Mouse (Mus musculus) hindbrain, embryonic 12.5 days (tissue): ENCODE measurements at regions not wholly inside any gene's neighbourhood (a gene's known extent, or its start where the extent isn't known, plus 50 kb on each side); places are given as distances from the start of the nearest gene placed in this dataset.

Experiments
- ATAC-seq: fragments of 200-750 bp; cut with Nextera tagmentation; 2 replicates; pipeline ENCODE4 v1.8.0; 2017; ENCODE audit warnings: moderate TSS enrichment; ENCODE audit not compliant: low FRiP score
- H3K27ac ChIP-seq: fragments of 300-500 bp; sonication (generic); 2 replicates; pipeline ENCODE4 v1.5.1; 2016; ENCODE audit warnings: mild to moderate bottlenecking
- H3K27me3 ChIP-seq: fragments of 300-500 bp; sonication (generic); 2 replicates; pipeline ENCODE4 v1.6.1; 2016; ENCODE audit warnings: mild to moderate bottlenecking
- H3K36me3 ChIP-seq: fragments of 300-500 bp; sonication (generic); 2 replicates; pipeline ENCODE4 v1.6.1; 2016; ENCODE audit warnings: mild to moderate bottlenecking
- H3K4me1 ChIP-seq: fragments of 300-500 bp; sonication (generic); 2 replicates; pipeline ENCODE4 v1.6.1; 2016
- H3K4me2 ChIP-seq: fragments of 300-500 bp; sonication (generic); replicated peaks from 2 replicates; pipeline ENCODE4 v1.6.1; 2016; ENCODE audit warnings: mild to moderate bottlenecking
- H3K4me3 ChIP-seq: fragments of 300-500 bp; sonication (generic); 2 replicates; pipeline ENCODE4 v1.5.1; 2016; ENCODE audit warnings: mild to moderate bottlenecking
- H3K9ac ChIP-seq: fragments of 300-500 bp; sonication (generic); 2 replicates; pipeline ENCODE4 v1.6.1; 2016; ENCODE audit warnings: mild to moderate bottlenecking, moderate library complexity
- H3K9me3 ChIP-seq: fragments of 300-500 bp; sonication (generic); replicated peaks from 2 replicates; pipeline ENCODE4 v1.6.1; 2016; ENCODE audit warnings: mild to moderate bottlenecking
- WGBS: fragments of 180-500 bp; shearing (Covaris S2); methylation state at CpG from one replicate; pipeline ENCODE4 v1.1.7; 2016; 5-methylcytosine and 5-hydroxymethylcytosine counted together

GRCm38 (mm10) chr9:94467846-94468245 lies 70.0 kb downstream of the 1190002N15Rik start:
- no peak overlapping the region for H3K27ac ChIP-seq
- no peak overlapping the region for H3K4me2 ChIP-seq
- H3K27me3 ChIP-seq: no peaks in the 10 kb centered on the region
- H3K4me3 ChIP-seq: no peak overlapping the region
- ATAC-seq: no peak
- H3K4me1 ChIP-seq: no peaks in the 10 kb centered on the region
- WGBS: 91% methylated on average over 3 of the region's 3 CpGs
- H3K36me3 ChIP-seq: no peaks in the 10 kb centered on the region
- no peaks in the 10 kb centered on the region for H3K9me3 ChIP-seq
- no peak overlapping the region for H3K9ac ChIP-seq

- Histone ChIP-seq H3K9ac (no peak overlapping the region), H3K4me3 (no peak overlapping the region), H3K36me3 (no peaks in the 10 kb centered on the region), H3K9me3 (no peaks in the 10 kb centered on the region), H3K4me2 (no peak overlapping the region), H3K27me3 (no peaks in the 10 kb centered on the region), H3K4me1 (no peaks in the 10 kb centered on the region), H3K27ac (no peak overlapping the region)
- WGBS: 71% methylated on average over 6 of the region's 6 CpGs
- no peak for ATAC-seq
Observed at GRCm38 (mm10) chr9:94456085-94456531, 81.8 kb downstream of the 1190002N15Rik start.

DNA sequence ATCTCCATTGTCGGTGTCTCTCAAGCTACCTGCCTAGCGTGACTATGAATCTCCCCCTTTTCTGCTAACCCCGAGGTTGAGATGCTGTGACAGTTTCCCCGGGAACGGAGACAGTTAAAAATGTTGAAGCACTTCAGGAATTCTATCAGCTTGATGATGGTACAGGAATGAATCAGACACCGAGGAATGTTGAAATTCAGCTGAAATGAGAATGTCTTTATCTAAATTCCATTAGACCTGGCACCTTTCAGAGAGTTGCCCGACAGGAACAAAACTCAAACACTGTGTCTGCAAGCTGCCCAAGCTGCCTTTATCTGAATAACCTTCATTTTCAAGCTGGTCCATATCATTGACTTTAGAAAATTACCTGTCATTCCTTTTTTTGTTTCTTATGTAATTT lies 82.4 kb downstream of the 1190002N15Rik start:
- Histone ChIP-seq H3K4me1 (no peaks in the 10 kb centered on the region), H3K4me2 (no peak overlapping the region), H3K27ac (no peak overlapping the region), H3K4me3 (no peak overlapping the region), H3K27me3 (no peaks in the 10 kb centered on the region), H3K36me3 (no peaks in the 10 kb centered on the region), H3K9me3 (no peaks in the 10 kb centered on the region), H3K9ac (no peak overlapping the region)
- no peak for ATAC-seq
- WGBS: 66% methylated on average over 7 of the region's 7 CpGs

DNA sequence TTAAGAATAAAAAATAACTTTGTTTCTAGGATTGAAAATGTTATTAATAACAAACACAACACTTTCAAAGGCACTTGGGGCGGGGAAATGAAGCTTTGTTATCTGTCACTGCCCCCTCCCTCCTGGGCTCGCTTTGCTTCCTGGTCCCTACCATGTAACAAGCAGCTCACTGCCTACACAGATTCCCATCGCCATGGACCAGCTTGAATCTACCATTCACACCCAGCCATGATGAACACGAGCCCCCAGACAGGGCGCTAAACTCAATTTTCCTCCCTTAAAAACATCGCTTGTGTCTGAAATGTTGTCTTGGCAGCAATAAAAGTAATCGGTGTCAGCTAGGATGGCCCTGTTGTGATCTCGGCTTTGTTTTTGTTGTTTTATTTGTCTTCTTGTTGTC lies 88.0 kb downstream of the 1190002N15Rik start:
- 71% methylated on average over 8 of the region's 8 CpGs for WGBS
- Histone ChIP-seq H3K4me3 (no peak overlapping the region), H3K9me3 (no peaks in the 10 kb centered on the region), H3K27me3 (no peaks in the 10 kb centered on the region), H3K4me1 (no peaks in the 10 kb centered on the region), H3K36me3 (no peaks in the 10 kb centered on the region), H3K27ac (no peak overlapping the region), H3K4me2 (no peak overlapping the region), H3K9ac (no peak overlapping the region)
- ATAC-seq: no peak

GRCm38 (mm10) chr9:94446182-94446763 lies 91.6 kb downstream of the 1190002N15Rik start:
- H3K27me3 ChIP-seq: no peaks in the 10 kb centered on the region
- no peaks in the 10 kb centered on the region for H3K4me1 ChIP-seq
- ATAC-seq: no peak
- no peaks in the 10 kb centered on the region for H3K9me3 ChIP-seq
- 76% methylated on average over 8 of the region's 8 CpGs for WGBS
- no peak overlapping the region for H3K4me3 ChIP-seq
- H3K27ac ChIP-seq: no peak overlapping the region
- no peak overlapping the region for H3K4me2 ChIP-seq
- H3K36me3 ChIP-seq: no peaks in the 10 kb centered on the region
- H3K9ac ChIP-seq: no peak overlapping the region

GRCm38 (mm10) chr9:94444140-94444789 lies 93.6 kb downstream of the 1190002N15Rik start:
- no peak overlapping the region for H3K27ac ChIP-seq
- no peak for ATAC-seq
- no peak overlapping the region for H3K4me3 ChIP-seq
- no peak overlapping the region for H3K4me2 ChIP-seq
- 71% methylated on average over 5 of the region's 5 CpGs for WGBS
- H3K9me3 ChIP-seq: no peaks in the 10 kb centered on the region
- no peaks in the 10 kb centered on the region for H3K36me3 ChIP-seq
- H3K27me3 ChIP-seq: no peaks in the 10 kb centered on the region
- no peaks in the 10 kb centered on the region for H3K4me1 ChIP-seq
- H3K9ac ChIP-seq: no peak overlapping the region

DNA sequence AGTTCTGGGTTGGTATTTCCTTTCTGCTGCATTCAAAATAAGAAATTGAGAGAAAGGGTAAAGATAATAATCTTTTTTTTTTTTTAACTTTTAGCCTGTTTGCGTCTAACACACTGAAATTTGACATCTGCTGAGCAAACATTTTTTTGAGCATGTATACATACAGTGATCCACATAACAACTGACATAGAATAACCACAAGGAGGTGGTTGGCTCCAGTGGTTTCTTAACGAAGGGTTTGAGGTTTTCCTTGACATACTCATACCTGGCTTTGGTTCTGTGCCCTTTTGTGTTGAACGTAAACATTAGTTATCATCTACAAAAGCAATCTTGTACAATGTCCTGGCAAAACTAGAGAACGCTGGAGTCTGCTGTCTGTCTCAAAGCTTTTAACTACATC lies 96.5 kb downstream of the 1190002N15Rik start:
- Histone ChIP-seq H3K4me3 (no peak overlapping the region), H3K4me2 (no peak overlapping the region), H3K27me3 (no peaks in the 10 kb centered on the region), H3K4me1 (no peaks in the 10 kb centered on the region), H3K9me3 (no peaks in the 10 kb centered on the region), H3K27ac (no peak overlapping the region), H3K9ac (no peak overlapping the region), H3K36me3 (no peaks in the 10 kb centered on the region)
- ATAC-seq: no peak
- 89% methylated on average over 4 of the region's 4 CpGs for WGBS

DNA sequence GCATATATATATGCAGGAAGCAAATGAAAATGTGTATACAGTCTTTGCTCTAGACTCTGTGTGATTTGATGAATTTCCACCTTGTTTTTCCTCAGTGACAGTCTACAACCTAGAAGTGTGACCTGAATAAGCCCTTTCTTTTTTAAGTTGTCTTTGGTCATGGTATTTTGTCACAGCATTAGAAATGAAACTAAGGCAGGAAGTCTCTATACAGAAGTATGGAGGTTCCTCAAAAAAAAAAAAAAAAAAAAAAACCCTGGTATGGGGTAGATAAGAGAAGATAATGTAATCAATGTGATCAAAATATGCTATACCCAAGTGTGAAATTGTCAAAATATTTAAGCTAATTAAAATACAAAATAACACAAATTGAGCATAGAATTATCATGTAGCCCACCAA lies 104.4 kb downstream of the 1190002N15Rik start:
- Histone ChIP-seq H3K36me3 (no peaks in the 10 kb centered on the region), H3K4me3 (no peak overlapping the region), H3K9ac (no peak overlapping the region), H3K9me3 (no peaks in the 10 kb centered on the region), H3K4me2 (no peak overlapping the region), H3K27ac (no peak overlapping the region), H3K4me1 (no peaks in the 10 kb centered on the region), H3K27me3 (no peaks in the 10 kb centered on the region)
- ATAC-seq: no peak

- Histone ChIP-seq H3K4me2 (no peak overlapping the region), H3K27ac (no peak overlapping the region), H3K36me3 (no peaks in the 10 kb centered on the region), H3K4me1 (no peaks in the 10 kb centered on the region), H3K9me3 (no peaks in the 10 kb centered on the region), H3K27me3 (no peaks in the 10 kb centered on the region), H3K4me3 (no peak overlapping the region), H3K9ac (no peak overlapping the region)
- WGBS: 87% methylated on average over 3 of the region's 3 CpGs
- no peak for ATAC-seq
Observed at GRCm38 (mm10) chr9:94432144-94432747, 105.6 kb downstream of the 1190002N15Rik start.

DNA sequence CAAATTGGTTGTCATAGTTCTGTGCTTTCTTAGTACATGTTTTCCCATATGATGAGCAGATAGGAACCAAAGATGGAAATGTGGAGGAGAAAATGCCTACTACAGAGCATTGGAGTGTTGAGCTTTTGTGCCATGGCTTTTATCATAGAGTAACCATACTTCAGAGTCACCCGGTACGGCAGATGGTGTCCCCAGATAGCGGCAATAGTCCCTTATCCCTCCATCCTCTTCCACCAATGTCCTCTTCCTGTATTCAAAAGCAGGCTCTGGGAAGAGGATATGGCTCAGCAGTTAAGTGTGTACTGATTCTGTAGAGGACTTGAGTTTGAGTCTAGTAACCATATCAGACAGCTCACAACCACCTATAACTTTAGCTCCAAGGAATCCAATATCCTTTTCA lies 106.3 kb downstream of the 1190002N15Rik start:
- no peaks in the 10 kb centered on the region for H3K9me3 ChIP-seq
- ATAC-seq: no peak
- no peak overlapping the region for H3K4me3 ChIP-seq
- no peaks in the 10 kb centered on the region for H3K4me1 ChIP-seq
- no peak overlapping the region for H3K4me2 ChIP-seq
- H3K9ac ChIP-seq: no peak overlapping the region
- H3K27me3 ChIP-seq: no peaks in the 10 kb centered on the region
- no peaks in the 10 kb centered on the region for H3K36me3 ChIP-seq
- WGBS: 94% methylated on average over 3 of the region's 3 CpGs
- no peak overlapping the region for H3K27ac ChIP-seq

DNA sequence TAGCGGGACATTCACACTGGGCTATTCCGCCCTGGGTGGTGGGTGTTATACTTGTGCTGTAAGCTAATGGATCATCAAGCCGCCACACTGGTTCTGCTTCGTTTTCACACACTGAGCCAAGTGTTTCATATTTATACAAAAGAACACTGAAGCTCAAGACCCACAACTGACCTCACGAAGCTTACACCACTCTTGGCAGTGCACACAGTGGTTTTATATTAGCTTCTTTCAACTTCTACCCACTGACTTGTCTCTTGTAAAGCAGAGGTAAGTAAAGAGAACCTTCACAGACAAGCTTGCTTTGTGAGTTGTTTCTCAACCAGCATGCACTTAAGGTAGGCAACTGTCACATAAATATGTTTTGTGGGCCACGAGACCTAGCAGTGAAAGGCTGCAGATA lies 106.9 kb downstream of the 1190002N15Rik start:
- Histone ChIP-seq H3K27me3 (no peaks in the 10 kb centered on the region), H3K36me3 (no peaks in the 10 kb centered on the region), H3K4me3 (no peak overlapping the region), H3K4me2 (no peak overlapping the region), H3K9me3 (no peaks in the 10 kb centered on the region), H3K9ac (no peak overlapping the region), H3K4me1 (0 out of 2 replicates have a peak, but pooled peaks cover under 1% of the 10 kb centered on the region), H3K27ac (no peak overlapping the region)
- ATAC-seq: no peak
- 86% methylated on average over 6 of the region's 6 CpGs for WGBS

DNA sequence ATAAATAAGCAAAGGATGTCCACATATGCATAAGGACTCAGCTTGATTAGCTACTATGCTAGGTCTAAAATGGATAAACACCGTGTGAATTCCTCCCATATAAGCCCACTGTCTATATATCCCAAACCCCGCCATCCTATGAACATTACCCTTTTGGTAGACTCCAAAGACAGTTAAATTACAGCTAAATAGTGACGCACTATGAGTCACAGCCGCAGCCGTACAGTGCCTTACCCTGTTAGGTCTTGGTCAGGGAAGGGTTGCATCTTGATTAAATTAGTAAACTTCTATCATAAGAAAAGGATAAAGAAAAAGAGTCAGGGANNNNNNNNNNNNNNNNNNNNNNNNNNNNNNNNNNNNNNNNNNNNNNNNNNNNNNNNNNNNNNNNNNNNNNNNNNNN lies 111.1 kb downstream of the 1190002N15Rik start:
- H3K4me2 ChIP-seq: no peak overlapping the region
- ATAC-seq: no peak

GRCm38 (mm10) chr9:94425804-94426203 lies 112.1 kb downstream of the 1190002N15Rik start:
- no peak overlapping the region for H3K9ac ChIP-seq
- H3K27ac ChIP-seq: no peak overlapping the region
- WGBS: 35% methylated on average over 6 of the region's 6 CpGs
- H3K36me3 ChIP-seq: no peaks in the 10 kb centered on the region
- 0 out of 2 replicates have a peak, but pooled peaks cover 2% of the 10 kb centered on the region for H3K4me1 ChIP-seq
- ATAC-seq: peak; percentile 61
- H3K27me3 ChIP-seq: no peaks in the 10 kb centered on the region
- H3K4me3 ChIP-seq: no peak overlapping the region
- no peaks in the 10 kb centered on the region for H3K9me3 ChIP-seq
- H3K4me2 ChIP-seq: no peak overlapping the region

More for the DNA sequence above, 111.1 kb downstream of the 1190002N15Rik start:
- Histone ChIP-seq H3K9me3 (no peaks in the 10 kb centered on the region), H3K9ac (no peak overlapping the region), H3K27me3 (no peaks in the 10 kb centered on the region), H3K27ac (no peak overlapping the region), H3K4me1 (0 out of 2 replicates have a peak, but pooled peaks cover 2% of the 10 kb centered on the region), H3K4me3 (no peak overlapping the region), H3K36me3 (no peaks in the 10 kb centered on the region)
- WGBS: 85% methylated on average over 5 of the region's 5 CpGs
